Mouse (Mus musculus): ENCODE measurements at regions not wholly inside any gene's neighbourhood (a gene's known extent, or its start where the extent isn't known, plus 50 kb on each side); places are given as distances from the start of the nearest gene placed in this dataset.

DNA sequence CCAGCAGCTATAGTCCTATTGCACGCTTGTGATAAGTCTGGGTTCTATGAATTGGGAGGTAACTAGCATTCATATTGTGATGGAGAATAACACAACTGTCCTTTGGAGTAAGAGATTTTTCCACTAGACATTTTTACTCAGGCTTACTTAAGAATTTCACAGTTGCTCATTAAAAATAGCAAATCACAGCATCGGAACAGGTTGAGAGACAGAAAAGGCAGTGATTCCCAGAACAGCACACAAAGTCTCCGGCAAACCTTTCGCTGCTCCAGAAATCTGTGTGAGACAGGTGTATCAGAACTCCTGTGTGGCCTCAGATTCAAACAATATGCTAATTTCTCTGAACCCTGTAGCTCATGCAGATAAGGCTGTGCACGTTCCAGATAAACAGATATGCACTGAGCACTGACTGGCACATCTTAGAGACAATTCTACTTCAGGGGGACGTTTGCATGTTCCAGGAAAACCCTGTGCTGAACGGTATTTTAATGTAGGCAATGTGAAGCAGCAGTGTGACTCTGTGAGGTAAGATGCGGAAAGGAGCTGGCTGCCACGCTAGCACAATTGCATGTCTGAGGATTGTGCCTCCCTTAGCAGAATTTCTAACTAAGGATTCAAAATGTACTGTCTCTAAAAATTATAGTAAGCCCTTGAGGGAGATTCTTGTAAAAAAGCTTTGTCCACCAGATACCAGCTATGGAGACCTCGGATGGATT lies 99.8 kb upstream of the Kynu start:
- TF ChIP-seq CTCF (IDR thresholded peaks at IDR 0.05), result no peak
- TF ChIP-seq EP300 (IDR thresholded peaks at IDR 0.05), result no peak
